Mouse (Mus musculus) testis, adult 2 months (tissue): ENCODE results near the gene Musk.

ENCODE experiments used
- CTCF ChIP-seq: fragments of 200-500 bp; IDR thresholded peaks from 2 replicates; pipeline ENCODE4 v1.5.1; 2012; ENCODE audit warnings: low read depth, mild to moderate bottlenecking, inconsistent platforms, low read length, moderate library complexity; ENCODE audit not compliant: control insufficient read depth, insufficient read depth, insufficient replicate concordance
- POLR2A ChIP-seq: fragments of 200-500 bp; IDR thresholded peaks from 2 replicates; pipeline ENCODE4 v1.6.1; 2012; ENCODE audit warnings: low read depth, mild to moderate bottlenecking, inconsistent platforms, low read length, moderate library complexity; ENCODE audit not compliant: control insufficient read depth

GRCm38 (mm10) chr4:58351590-58351989, 65.8 kb downstream of the Musk start:
- TF ChIP-seq POLR2A (no peak), CTCF (no peak)
